Mouse (Mus musculus) gastrocnemius, postnatal 14 days (tissue): ENCODE data around the gene Gm5108. TPM values are rescaled to one million over a fixed set of nuclear protein-coding genes. Genes with fewer than 3 reads are reported as not detected.

Source experiments
- DNase-seq: peaks from one replicate; pipeline ENCODE4 v3.0.0; 2021; ENCODE audit warnings: mixed read lengths
- intact Hi-C: fragments of 180-260 bp; cut with DNase I; formaldehyde crosslinking; loops from one replicate; pipeline ENCODE4 v1.15.1; 2025; ENCODE audit warnings: low total_unique reads
- long read RNA-seq, 2 experiments: library from polyadenylated mRNA; stranded (forward); transcript quantifications; one replicate each; pipeline ENCODE4 v2.0.0; 2021
- total RNA-seq, 2 experiments: library from RNA; stranded (reverse); gene quantifications; 2 replicates each; pipeline ENCODE4 v1.2.3; 2021

Gm5108 gene
- total RNA-seq, result not detected
- long read RNA-seq, experiment 1, result 0 reads
- long read RNA-seq, experiment 2, result 0 reads

DNA sequence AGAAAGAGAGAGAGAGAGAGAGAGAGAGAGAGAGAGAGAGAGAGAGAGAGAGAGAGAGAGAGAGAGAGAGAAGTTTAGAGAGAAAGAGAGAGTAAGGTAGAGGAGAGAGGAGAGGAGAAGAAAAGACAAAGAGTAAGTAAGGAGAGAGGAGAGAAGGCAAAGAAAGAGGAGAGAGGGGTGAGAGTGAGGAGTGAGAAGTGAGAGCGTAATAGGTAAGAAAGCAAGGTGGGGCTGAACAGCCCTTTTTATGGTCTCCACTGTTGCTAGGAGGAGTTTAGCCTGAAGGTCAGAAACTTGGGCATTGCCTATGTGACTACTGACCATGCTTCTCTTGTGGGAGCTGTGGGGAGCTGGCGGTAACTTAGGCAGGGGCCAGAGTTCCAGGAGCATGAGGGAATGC is at the start of gene Gm5108:
Gene Gm5108 (plus strand): TSS at position 301 of the 400 bp plus-strand sequence.
- intact Hi-C loops, result no loop called here
- DNase-seq, result no peak

DNA sequence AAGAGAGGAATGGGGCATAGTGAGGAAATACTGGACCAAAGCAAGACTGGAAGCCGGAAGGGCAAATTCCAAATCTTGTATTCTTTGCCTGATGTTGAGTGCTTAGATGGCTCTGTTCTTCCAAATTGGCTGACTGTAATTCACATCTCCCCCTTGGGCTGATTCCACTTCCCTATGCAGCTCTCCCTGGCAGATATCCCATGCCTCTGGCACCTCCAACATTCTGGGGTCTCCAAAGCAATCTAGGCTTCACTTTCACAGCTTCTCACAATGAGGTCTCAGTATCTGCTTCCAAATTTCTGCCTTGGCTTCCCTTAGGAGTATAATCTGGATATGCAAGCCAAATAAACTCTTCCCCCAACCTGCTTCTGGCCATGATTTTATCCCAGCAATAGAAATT is 42.5 kb upstream of the Gm5108 start:
- intact Hi-C loops, result no loop called here
- DNase-seq, result no peak

DNA sequence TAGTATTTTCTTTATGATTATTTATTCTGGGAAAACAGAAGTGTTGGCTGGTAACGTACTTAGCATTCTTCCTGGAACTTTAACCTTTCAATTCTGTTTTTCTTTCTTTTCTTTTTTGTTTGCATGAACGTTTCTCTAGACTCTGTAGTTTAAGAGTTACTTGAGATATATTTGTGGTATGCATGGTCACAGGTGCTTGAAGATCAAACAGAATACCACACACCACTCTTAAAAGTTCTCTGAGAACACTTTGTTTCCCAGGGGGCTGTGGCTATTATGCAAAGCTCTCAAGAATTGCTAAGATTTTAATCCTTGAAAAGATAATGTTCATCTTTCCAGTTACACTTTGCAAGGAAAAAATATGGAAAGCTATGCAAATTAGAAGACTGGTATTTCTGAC is 36.9 kb upstream of the Gm5108 start:
- intact Hi-C loops, result no loop called here
- DNase-seq, result no peak

DNA sequence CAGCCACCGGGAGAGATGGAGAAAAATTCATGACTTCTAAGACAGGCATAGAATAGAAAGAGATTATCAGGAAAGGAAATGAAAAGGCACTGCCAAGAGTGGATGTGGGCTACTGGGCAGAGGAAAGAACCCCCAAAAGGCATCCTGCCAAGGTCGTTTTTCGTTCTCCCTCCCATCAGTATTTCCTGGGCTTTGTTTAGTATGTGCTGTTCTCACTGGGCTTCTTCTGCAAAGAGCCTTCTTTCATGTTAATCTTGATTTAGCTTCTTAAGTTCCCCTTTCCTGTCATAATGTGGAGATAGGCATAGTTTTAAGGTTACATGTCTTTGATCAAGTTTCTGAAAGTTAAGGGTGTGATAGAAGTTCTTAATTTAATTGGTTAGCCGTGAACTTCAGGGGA is 10.9 kb upstream of the Gm5108 start:
- intact Hi-C loops, result no loop called here
- no peak for DNase-seq

DNA sequence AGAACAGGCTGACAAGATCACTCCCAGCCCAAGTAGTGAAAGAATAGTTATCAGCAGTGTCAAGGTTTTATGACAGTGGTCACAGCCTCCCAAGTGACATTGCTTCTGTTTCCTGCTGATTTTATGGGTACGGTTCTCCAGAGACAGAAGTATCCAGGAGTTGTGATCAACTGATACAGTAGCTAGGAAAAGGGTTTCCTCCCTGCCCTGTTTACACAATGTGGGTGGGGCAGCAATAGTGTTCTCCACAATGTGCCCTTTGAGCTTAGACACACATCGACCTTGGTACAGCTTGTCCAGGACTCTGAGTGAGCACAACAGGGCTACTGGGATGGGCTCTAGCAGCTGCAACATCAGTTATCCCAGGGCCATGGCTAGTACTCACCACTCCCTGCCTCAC is 9.8 kb upstream of the Gm5108 start:
- no peak for DNase-seq
- intact Hi-C loops, result no loop called here

DNA sequence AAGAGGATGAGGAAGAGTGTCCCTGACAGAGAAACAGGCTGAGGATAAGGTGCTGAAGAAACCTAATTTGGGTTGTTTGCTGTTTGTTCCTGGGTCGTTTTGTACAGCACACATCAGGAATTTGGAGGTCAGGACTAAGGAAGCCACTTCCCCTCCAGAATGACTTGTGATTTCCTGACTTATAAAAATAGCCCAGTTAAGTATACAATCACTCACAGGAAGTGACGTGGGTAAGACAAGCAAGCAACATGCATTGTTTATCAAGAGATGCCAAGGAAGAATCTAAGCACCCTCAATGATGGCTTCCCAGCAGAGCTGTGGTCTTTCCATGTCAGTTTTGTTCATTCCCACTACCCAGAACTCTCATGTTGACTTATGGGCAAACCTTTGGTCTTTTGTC is 1.7 kb downstream of the Gm5108 start:
- DNase-seq, result no peak
- intact Hi-C loops, result no loop called here

DNA sequence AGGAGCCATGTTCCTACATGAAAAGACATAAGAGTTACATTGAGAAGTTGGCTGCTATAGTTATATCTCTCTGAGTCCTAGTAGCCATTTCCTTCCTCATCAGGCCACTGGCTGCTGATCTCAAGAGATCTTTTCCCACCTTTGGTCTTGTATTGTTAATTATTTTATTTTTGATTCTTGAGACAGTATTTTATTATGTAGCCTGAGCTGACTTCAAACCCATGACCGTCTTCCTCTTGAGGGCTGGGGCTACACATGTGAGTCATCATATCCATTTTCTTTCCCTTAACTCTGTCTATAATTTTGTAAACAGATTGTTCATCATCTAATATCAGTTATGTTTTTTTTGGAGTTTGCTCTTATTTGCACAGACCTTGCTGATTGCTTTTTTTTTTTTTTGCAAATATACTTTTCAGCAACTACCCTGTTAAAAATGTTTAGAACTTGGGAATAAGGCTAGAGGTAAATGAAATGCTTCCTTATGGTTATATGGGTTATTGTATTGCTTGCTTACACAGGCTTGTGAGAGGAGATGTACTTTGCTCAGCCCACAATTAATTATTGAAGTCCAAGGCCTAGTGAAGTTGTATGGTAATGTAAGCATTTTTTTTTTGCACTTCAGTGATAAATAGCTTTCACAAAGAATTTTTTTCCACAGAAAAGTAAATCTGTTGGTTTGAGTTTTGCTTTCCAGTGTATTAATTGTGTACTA is 2.8 kb downstream of the Gm5108 start:
- no peak for DNase-seq
- intact Hi-C loops, result no loop called here

DNA sequence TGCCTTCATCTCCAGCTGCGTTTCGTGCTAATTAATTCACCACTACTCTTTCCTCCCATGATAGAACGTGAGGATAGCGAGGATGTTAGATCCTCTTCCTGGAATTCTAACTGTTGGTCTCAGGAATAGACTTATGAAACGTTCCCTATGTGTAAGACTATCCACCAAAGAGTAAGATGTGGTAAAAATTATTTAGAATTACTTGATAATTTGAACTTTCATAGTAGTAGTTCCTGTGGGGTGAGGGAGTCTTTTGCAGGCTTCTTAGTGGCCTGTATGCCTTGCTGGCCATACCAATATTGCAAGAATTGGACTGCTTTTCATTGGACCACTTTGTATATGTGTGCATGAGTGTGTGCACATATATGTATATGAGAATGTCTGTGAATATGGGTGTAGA is 4.9 kb downstream of the Gm5108 start, which contains the start of gene Gm21905:
Gene Gm21905 (minus strand): TSS at position 101 of the 400 bp plus-strand sequence.
- DNase-seq, result no peak
- intact Hi-C loops, result no loop called here

DNA sequence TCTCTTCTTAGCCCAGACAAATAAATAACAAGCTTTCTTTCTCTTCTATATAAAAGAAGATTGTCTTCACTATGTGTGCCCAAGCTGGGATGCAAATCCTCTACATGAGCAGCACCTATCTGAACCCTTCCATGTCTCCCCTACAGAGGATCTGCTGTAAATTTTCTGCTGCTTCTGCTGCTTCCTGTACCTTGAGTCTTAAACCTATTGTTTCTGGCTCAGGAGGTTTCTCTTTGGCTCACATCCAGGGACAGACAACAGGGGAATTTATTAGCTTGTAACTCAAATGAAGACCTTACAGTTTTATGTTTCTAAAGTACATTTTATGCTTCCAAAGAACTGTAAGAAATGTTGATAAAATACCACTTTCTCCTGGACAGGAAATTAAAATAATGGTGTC is 5.5 kb downstream of the Gm5108 start:
- DNase-seq, result no peak
- intact Hi-C loops, result no loop called here

DNA sequence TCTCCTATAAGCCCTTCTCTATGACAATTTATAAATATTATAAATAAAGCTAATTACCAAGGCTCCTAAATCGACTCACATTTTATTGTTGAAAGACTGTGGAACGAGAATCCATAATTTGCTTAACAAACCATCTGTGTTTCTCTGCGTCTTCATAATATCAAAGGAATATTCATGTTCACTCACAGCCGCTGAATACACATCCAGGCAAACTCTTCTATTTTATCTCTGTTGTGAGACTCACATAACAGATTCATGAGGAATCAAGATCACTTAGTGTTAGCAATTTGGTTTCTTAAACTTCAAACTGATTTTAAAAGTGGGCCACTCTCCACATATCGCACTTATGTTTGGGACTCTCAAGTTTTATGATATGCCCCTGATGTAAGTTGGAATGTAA is 6.6 kb downstream of the Gm5108 start:
- intact Hi-C loops, result no loop called here
- no peak for DNase-seq

DNA sequence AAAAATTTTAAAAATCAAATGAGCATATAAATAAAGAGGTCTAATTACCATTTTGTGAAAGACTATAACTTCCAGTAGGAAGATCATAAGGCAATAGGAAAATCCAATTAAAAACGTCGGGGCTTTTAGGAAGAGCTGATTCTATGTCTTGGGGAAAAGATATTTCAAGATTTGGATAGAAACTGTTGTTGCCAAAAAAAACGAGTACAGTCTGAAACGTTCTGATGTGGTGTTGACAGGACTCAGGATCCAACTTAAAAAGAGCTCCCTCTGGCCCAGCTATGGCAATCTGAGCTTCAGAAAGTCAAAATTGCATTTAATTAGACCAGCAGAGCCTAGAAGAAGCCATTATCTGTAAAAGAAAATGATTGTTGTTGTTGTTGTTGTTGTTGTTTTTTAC is 12.6 kb downstream of the Gm5108 start:
- intact Hi-C loops, result no loop called here
- no peak for DNase-seq

DNA sequence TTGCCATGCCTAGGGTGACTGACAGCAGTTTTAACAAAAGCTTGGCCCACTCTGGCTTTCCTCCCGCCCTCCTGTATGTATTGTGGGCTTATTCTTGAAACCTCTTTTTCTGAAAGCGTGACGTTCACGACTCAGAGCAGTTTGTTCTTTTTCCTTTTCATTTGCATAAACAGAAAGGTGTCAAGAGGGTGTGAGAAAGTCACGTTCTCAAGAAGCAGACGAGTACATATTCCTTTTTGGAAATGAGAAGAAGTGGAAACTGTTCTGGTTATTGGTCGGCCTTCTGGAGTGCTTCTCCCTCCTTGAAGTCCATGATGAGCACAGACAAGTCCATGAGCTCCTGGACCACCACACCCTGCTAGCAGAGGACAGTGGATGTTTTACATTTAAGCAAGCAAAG is 14.0 kb downstream of the Gm5108 start:
- intact Hi-C loops, result no loop called here
- no peak for DNase-seq

DNA sequence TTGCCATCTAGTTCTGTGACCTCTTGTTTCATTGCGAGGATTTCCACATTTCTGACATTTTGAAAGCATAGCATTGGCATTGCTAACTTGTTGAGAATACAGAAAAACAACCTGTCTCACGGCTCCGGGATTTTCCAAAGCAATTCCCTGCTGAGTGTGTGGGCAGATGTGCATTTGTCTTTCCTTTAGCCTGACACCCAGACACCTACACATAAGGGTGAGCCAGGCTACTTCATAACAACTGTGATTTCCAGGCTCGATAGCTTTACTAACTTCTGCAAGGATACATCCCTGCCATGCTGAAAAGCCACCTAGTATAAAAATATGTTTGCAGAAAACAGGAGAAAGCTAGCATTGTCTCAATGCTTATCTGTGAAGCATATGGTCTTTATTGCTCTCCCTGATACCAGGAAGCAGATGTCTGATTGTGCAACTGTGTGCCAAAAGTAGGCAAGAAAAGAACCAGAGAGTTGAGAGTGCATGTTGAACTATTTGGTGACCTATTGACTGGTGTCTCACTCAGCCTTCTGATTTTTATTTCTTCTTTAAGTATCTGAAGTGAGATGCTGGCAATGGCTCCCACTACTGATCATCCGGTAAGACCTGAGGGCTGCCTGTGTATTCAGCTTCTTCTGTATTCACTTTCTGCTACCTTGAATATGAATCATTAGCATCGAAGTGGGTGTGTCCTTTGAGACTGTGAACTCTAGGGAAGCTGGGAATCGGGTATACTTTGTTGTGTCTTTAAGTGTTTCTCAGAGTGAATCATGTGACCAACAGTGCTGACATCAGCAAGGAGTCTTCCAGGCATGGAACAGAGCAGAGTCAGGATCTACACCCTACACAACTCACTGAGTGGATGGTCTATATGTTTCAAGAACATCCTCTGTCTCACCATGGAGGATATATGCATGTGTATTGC is 20.5 kb downstream of the Gm5108 start:
- intact Hi-C loops, result no loop called here

DNA sequence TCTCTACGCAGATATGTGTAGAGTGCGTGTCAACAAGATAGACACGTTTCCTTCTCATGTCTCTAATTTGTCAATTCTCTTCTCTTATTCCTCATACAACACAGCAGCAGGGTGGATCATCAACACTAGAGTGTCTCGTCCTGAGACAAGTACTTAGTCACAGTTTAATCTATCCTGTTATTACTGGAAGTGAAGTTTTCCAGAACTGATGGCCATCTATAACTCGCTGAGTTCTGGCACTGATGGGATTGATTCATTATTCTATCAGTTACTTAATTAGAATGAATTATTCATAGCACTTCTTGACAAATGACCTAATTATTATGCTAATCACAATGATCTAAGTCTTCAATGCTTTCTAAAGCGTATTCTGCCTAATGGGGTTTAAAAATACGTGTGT is 28.1 kb downstream of the Gm5108 start:
- intact Hi-C loops, result no loop called here
- DNase-seq, result no peak

More for the DNA sequence above, 20.5 kb downstream of the Gm5108 start:
- DNase-seq, result no peak

DNA sequence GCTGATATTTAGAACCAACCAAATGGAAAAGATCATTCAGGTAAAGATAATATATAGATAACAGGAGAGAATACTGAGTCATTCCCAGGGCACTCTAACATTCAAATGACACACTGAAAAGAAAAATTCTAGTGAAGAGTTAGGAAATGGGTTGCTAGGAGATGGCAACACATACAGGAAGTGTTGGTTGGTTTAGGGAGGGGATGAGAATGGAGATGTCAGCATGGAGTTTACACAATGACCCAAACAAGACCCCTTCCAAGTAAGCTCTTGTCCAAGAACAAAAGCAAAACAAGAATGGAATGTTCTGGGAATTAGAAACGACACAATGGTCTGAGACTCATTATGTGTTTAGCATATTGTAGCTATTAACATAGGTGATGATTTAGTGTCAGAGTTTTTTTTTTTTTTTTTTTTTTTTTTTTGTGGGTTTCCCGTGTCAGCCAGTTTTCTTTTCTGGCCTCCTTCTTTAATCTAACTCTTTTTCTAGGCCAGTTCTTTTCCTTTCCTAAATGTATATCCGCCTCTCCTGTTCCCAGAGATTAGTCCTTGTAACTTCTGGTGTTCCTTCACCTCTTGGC is 40.6 kb downstream of the Gm5108 start:
- intact Hi-C loops, result no loop called here
- no peak for DNase-seq

DNA sequence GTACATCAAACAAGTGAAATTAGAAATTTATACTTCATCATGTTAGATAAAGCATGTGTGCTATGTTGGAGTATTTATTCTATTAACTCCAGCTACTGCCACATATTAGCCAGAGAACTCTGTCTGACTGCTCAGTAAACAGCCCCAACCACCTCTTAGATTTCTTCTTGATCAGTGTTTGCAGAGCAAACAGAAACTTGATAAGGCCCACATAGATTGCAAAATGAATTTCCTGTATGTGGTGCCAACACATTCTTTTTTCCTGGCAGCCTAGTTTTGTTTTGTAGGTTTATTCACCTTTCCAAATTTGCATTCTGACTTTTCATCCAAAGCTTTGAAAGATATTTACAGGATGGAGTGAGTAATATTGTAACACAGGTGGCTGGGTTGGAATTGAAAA is 49.0 kb downstream of the Gm5108 start:
- intact Hi-C loops, result no loop called here
- no peak for DNase-seq

DNA sequence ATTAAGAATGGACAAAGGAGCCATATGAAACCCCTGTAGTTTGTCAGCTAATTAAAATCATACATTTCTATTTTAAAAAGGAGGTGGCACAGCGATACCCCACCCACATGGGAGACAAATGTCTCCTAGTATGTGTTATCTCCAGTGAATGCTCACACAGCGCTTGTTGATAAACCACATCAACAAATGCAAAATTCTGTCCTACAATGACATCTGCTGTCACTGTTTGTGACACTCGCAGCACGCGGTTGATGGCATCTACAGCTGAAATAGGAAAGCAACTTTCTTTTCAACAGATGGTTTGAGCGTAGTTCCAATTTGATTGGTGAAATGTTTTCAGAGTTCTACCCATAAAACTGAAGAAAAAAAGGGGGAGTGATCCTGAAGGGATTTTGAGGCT is 61.1 kb downstream of the Gm5108 start:
- intact Hi-C loops, result no loop called here
- no peak for DNase-seq

DNA sequence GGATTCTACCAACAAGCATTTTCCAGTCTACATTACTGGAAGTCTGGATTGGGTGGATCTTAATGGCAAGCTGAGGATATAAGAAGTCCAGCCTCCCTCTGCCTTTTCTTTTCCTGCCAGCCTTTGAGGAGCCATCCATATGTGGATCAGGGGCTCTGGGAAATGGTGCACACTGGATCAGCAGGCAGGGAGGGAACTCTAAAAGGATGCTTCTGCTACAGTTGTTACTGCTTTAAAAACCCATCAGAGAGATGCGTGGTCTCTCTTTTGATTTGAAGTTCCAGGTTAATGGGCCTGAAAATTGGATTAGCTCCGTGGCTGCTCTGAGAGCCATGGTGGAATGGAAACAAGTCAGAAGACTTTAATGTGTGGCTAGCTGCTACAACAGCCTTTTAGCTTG is 62.4 kb downstream of the Gm5108 start:
- no peak for DNase-seq
- intact Hi-C loops, result no loop called here

DNA sequence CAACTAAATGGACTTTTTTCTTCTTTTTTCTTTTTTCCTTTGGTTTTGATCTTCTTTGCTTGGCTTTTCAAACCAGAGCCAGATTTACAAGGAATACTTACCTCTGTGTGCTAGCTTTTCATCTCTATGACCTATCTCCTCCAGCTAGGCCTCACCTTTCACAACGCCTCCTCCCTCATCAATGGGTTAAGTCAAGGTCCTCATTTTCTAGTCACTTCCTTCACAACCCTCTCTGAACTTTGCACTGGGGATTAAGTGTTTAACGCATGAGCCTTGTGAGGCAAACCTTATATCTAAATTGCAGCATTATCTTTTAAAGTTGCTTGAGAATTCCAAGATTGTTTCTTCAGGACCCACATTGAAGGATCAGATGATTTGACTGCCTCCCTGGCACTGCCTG is 63.0 kb downstream of the Gm5108 start:
- DNase-seq, result no peak
- intact Hi-C loops, result no loop called here

DNA sequence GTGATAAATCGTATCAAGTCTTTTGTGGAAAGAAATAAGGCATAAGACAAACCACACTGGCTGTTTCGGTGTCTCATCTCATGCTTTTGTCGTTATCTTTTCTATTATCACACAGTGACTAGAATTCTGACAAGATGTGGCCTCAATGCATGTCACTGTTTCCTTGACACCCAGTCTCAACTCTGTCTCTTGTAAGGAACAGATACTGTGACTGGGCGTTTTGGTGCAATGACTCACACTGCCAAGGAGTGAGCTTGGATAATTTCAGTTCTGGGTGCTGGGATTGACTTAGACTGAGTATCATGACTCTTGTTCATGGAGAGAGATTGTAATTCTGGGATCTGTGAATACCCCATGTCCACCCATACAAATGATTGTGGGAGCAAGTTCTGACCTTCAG is 65.6 kb downstream of the Gm5108 start:
- intact Hi-C loops, result no loop called here
- DNase-seq, result no peak

DNA sequence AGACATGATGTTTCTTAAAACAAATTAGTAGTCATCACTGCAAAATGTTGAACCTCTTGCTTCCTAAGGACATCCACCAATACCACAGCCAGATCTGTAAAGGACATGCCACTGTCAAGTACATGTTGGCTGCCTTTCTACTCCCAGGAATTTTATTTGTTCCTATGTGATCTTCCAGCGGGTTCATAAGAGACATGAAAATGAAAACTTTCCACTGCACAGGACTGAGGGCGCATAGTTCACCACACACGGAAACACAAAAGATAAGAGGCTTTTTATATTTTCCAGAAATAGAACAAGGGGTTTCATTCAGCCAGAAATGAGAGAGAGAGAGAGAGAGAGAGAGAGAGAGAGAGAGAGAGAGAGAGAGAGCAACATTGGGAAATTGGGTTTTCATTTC is 70.1 kb downstream of the Gm5108 start:
- intact Hi-C loops, result no loop called here
- no peak for DNase-seq
